Comparison of ENCODE assay signal across 30 mouse cellular contexts in genomic region chr3:52759846-52760245, GRCm38 (mm10).
"Had no signal": no experiment of that assay in that cellular context is flagged by ENCODE, and none has a peak within 500 bp of the region (broad histone marks: within the 10 kb centered on the region; RNA-seq: fewer than 3 reads in every experiment).

No protein-coding gene starts in this region.

- H3K9ac ChIP-seq: limb, embryonic 12.5 days; limb, embryonic 13.5 days; limb, embryonic 15.5 days; liver, embryonic 12.5 days; liver, embryonic 13.5 days; liver, embryonic 14.5 days; liver, embryonic 15.5 days; liver, postnatal 0 days; lung, embryonic 14.5 days; lung, embryonic 15.5 days; midbrain, embryonic 12.5 days; midbrain, embryonic 13.5 days; neural tube, embryonic 12.5 days had no signal

- ATAC-seq: liver, embryonic 12.5 days; liver, postnatal 0 days; lung, postnatal 0 days; midbrain, embryonic 13.5 days; midbrain, embryonic 16.5 days had no signal

- H3K4me3 ChIP-seq: limb, embryonic 10.5 days; limb, embryonic 12.5 days; limb, embryonic 13.5 days; limb, embryonic 15.5 days; liver, embryonic 12.5 days; liver, embryonic 13.5 days; liver, embryonic 15.5 days; lung, embryonic 15.5 days; megakaryocyte, embryonic 14.5 days; midbrain, embryonic 10.5 days; midbrain, embryonic 12.5 days; midbrain, embryonic 13.5 days; myocyte; neural tube, embryonic 12.5 days had no signal

- H3K4me1 ChIP-seq: limb, embryonic 10.5 days; limb, embryonic 12.5 days; limb, embryonic 15.5 days; liver, embryonic 12.5 days; liver, embryonic 15.5 days; lung, embryonic 15.5 days; midbrain, embryonic 13.5 days; neural tube, embryonic 12.5 days had no signal

- H3K27ac ChIP-seq: limb, embryonic 10.5 days; limb, embryonic 12.5 days; limb, embryonic 13.5 days; limb, embryonic 15.5 days; liver, embryonic 12.5 days; liver, embryonic 13.5 days; liver, embryonic 14.5 days; liver, embryonic 15.5 days; lung, embryonic 15.5 days; macrophage; midbrain, embryonic 10.5 days; midbrain, embryonic 12.5 days; midbrain, embryonic 13.5 days; neural tube, embryonic 12.5 days had no signal

- H3K36me3 ChIP-seq: limb, embryonic 10.5 days; limb, embryonic 12.5 days; limb, embryonic 13.5 days; limb, embryonic 15.5 days; liver, embryonic 12.5 days; liver, embryonic 13.5 days; liver, embryonic 15.5 days; lung, embryonic 15.5 days; midbrain, embryonic 10.5 days; midbrain, embryonic 12.5 days; midbrain, embryonic 13.5 days; neural tube, embryonic 12.5 days had no signal

- H3K9me3 ChIP-seq: limb, embryonic 10.5 days; limb, embryonic 12.5 days; limb, embryonic 13.5 days; limb, embryonic 15.5 days; liver, embryonic 12.5 days; liver, embryonic 13.5 days; liver, embryonic 15.5 days; lung, embryonic 15.5 days; megakaryocyte, embryonic 14.5 days; midbrain, embryonic 10.5 days; midbrain, embryonic 12.5 days; midbrain, embryonic 13.5 days; neural tube, embryonic 12.5 days had no signal

- H3K27me3 ChIP-seq: limb, embryonic 12.5 days; limb, embryonic 15.5 days; liver, embryonic 12.5 days; liver, embryonic 13.5 days; liver, embryonic 15.5 days; lung, embryonic 15.5 days; neural tube, embryonic 12.5 days had no signal

- H3K4me2 ChIP-seq: limb, embryonic 12.5 days; limb, embryonic 13.5 days; limb, embryonic 15.5 days; liver, embryonic 11.5 days; liver, embryonic 12.5 days; liver, embryonic 13.5 days; liver, embryonic 15.5 days; lung, embryonic 14.5 days; lung, embryonic 15.5 days; midbrain, embryonic 12.5 days; midbrain, embryonic 13.5 days; neural tube, embryonic 12.5 days had no signal

- DNase-seq: left cerebral cortex, postnatal 4 days; liver; liver, embryonic 13.5 days; liver, postnatal 0 days; lung, adult 18-20 months; lung, adult 2 months; lung, embryonic 14.5 days; lung, postnatal 10 days; lung, postnatal 14 days; lung, postnatal 36 days; lung, postnatal 4 days; midbrain, embryonic 14.5 days had no signal
